Mouse (Mus musculus) CH12.LX (cell line): ENCODE data around the gene Tmem179b. TPM values are rescaled to one million over a fixed set of nuclear protein-coding genes. Genes with fewer than 3 reads are reported as not detected.

Experiments
- DNase-seq: peaks from one replicate; pipeline ENCODE4 v3.0.0-alpha.2; 2013; ENCODE audit errors: extremely low read depth
- H3K27ac ChIP-seq: 2 replicates; pipeline ENCODE4 v1.5.1; 2012; ENCODE audit warnings: low read depth, mild to moderate bottlenecking, control low read depth, moderate library complexity; ENCODE audit not compliant: insufficient read depth
- H3K27me3 ChIP-seq: replicated peaks from 2 replicates; pipeline ENCODE3; 2012; ENCODE audit warnings: inconsistent platforms
- H3K36me3 ChIP-seq, 2 experiments: replicated peaks in 1 of 2; 2 replicates each; pipeline versions ENCODE3 to v1.6.1; 2012; ENCODE audit warnings: inconsistent platforms in 1 of 2, low read length in 1 of 2, mild to moderate bottlenecking in 1 of 2, mixed read lengths in 1 of 2, moderate library complexity in 1 of 2; ENCODE audit not compliant: control insufficient read depth in 1 of 2, insufficient read depth in 1 of 2
- H3K4me1 ChIP-seq, 2 experiments: 2 replicates each; pipeline ENCODE4 v1.6.1; 2012; ENCODE audit warnings: inconsistent platforms in 1 of 2, moderate library complexity in 1 of 2; ENCODE audit not compliant: insufficient read depth in 2 of 2, control insufficient read depth in 1 of 2
- H3K4me2 ChIP-seq: 2 replicates; pipeline ENCODE4 v1.6.1; 2012; ENCODE audit warnings: low read depth, mild to moderate bottlenecking, control low read depth; ENCODE audit not compliant: poor library complexity, insufficient read depth, severe bottlenecking
- H3K4me3 ChIP-seq, 3 experiments: fragments of 150-350 bp in 1 of 3; sonication (generic) in 1 of 3; replicated peaks in 1 of 3; 2 replicates each; pipeline versions ENCODE3 to v1.5.1; 2011 to 2012; ENCODE audit warnings: low read depth in 2 of 3, low read length in 2 of 3, mild to moderate bottlenecking in 2 of 3, moderate library complexity in 2 of 3, control low read depth in 1 of 3, improper control_type of control experiment in 1 of 3, inconsistent platforms in 1 of 3, mixed read lengths in 1 of 3; ENCODE audit not compliant: poor library complexity in 1 of 3
- H3K79me2 ChIP-seq: replicated peaks from 2 replicates; pipeline ENCODE4 v1.6.1; 2012; ENCODE audit warnings: mild to moderate bottlenecking, moderate library complexity; ENCODE audit not compliant: control insufficient read depth, poor library complexity, insufficient read depth, severe bottlenecking; ENCODE audit errors: extremely low read depth
- H3K9ac ChIP-seq: 2 replicates; pipeline ENCODE4 v1.6.1; 2012; ENCODE audit warnings: low read depth, mild to moderate bottlenecking, control low read depth, moderate library complexity; ENCODE audit not compliant: insufficient read depth
- H3K9me3 ChIP-seq: replicated peaks from 2 replicates; pipeline ENCODE3; 2012; ENCODE audit warnings: low read length, inconsistent platforms, mixed read lengths
- BHLHE40 ChIP-seq: IDR thresholded peaks from 2 replicates; pipeline ENCODE4 v1.6.1; 2011; ENCODE audit warnings: mild to moderate bottlenecking, low read depth, low read length, improper control_type of control experiment
- CHD2 ChIP-seq: IDR thresholded peaks from 2 replicates; pipeline ENCODE4 v1.6.1; 2011; ENCODE audit warnings: low read length, improper control_type of control experiment
- CTCF ChIP-seq, 2 experiments: IDR thresholded peaks in 1 of 2; conservative IDR thresholded peaks in 1 of 2; 2 replicates each; pipeline ENCODE4 v1.5.1; 2011 to 2012; ENCODE audit warnings: low read depth in 2 of 2, low read length in 2 of 2, improper control_type of control experiment in 1 of 2, inconsistent platforms in 1 of 2, mild to moderate bottlenecking in 1 of 2, moderate library complexity in 1 of 2
- E2F4 ChIP-seq: IDR thresholded peaks from 2 replicates; pipeline ENCODE4 v1.6.1; 2011; ENCODE audit warnings: low read depth, low read length, improper control_type of control experiment; ENCODE audit not compliant: insufficient replicate concordance
- ELF1 ChIP-seq: IDR thresholded peaks from 2 replicates; pipeline ENCODE4 v1.6.1; 2014; ENCODE audit warnings: low read depth, mild to moderate bottlenecking, inconsistent platforms, low read length, improper control_type of control experiment
- EP300 ChIP-seq: IDR thresholded peaks from 2 replicates; pipeline ENCODE4 v1.6.1; 2011; ENCODE audit warnings: low read length, improper control_type of control experiment
- ETS1 ChIP-seq: conservative IDR thresholded peaks from 2 replicates; pipeline ENCODE4 v1.6.1; 2012; ENCODE audit warnings: low read depth, mild to moderate bottlenecking, inconsistent platforms, low read length, improper control_type of control experiment, moderate library complexity
- GABPA ChIP-seq: IDR thresholded peaks from 2 replicates; pipeline ENCODE4 v1.6.1; 2012; ENCODE audit warnings: low read depth, low read length, improper control_type of control experiment, inconsistent platforms; ENCODE audit not compliant: insufficient replicate concordance
- HCFC1 ChIP-seq: IDR thresholded peaks from 2 replicates; pipeline ENCODE4 v1.6.1; 2012; ENCODE audit warnings: low read depth, mild to moderate bottlenecking, inconsistent platforms, low read length, improper control_type of control experiment
- IRF4 ChIP-seq: IDR thresholded peaks from 2 replicates; pipeline ENCODE4 v1.6.1; 2014; ENCODE audit warnings: low read depth, mild to moderate bottlenecking, inconsistent platforms, low read length, improper control_type of control experiment
- JUN ChIP-seq: IDR thresholded peaks from 2 replicates; pipeline ENCODE4 v1.6.1; 2011; ENCODE audit warnings: low read depth, mild to moderate bottlenecking, low read length, improper control_type of control experiment, moderate library complexity; ENCODE audit not compliant: insufficient read depth
- JUND ChIP-seq: conservative IDR thresholded peaks from 2 replicates; pipeline ENCODE4 v1.6.1; 2011; ENCODE audit warnings: low read depth, low read length, improper control_type of control experiment
- MAX ChIP-seq: IDR thresholded peaks from 2 replicates; pipeline ENCODE4 v1.6.1; 2011; ENCODE audit warnings: low read length, improper control_type of control experiment
- MAZ ChIP-seq: IDR thresholded peaks from 2 replicates; pipeline ENCODE4 v1.6.1; 2012; ENCODE audit warnings: low read depth, mild to moderate bottlenecking, inconsistent platforms, low read length, improper control_type of control experiment, moderate library complexity
- MEF2A ChIP-seq: IDR thresholded peaks from 2 replicates; pipeline ENCODE4 v1.6.1; 2014; ENCODE audit warnings: low read depth, mild to moderate bottlenecking, inconsistent platforms, low read length, improper control_type of control experiment, borderline replicate concordance
- MXI1 ChIP-seq: IDR thresholded peaks from 2 replicates; pipeline ENCODE4 v1.6.1; 2011; ENCODE audit warnings: mild to moderate bottlenecking, low read depth, low read length, improper control_type of control experiment
- MYC ChIP-seq: IDR thresholded peaks from 2 replicates; pipeline ENCODE4 v1.6.1; 2011; ENCODE audit warnings: low read depth, mild to moderate bottlenecking, improper control_type of control experiment, low read length
- NELFE ChIP-seq: IDR thresholded peaks from 2 replicates; pipeline ENCODE4 v1.6.1; 2011; ENCODE audit warnings: low read depth, low read length, improper control_type of control experiment
- NRF1 ChIP-seq: IDR thresholded peaks from 2 replicates; pipeline ENCODE4 v1.6.1; 2014; ENCODE audit warnings: low read depth, mild to moderate bottlenecking, inconsistent platforms, low read length, improper control_type of control experiment, moderate library complexity
- PAX5 ChIP-seq: IDR thresholded peaks from 2 replicates; pipeline ENCODE4 v1.6.1; 2012; ENCODE audit warnings: low read length, inconsistent platforms, mixed read lengths
- POLR2A ChIP-seq: IDR thresholded peaks from 2 replicates; pipeline ENCODE4 v1.6.1; 2011; ENCODE audit warnings: low read depth, mild to moderate bottlenecking, improper control_type of control experiment, low read length
- RCOR1 ChIP-seq: conservative IDR thresholded peaks from 2 replicates; pipeline ENCODE4 v1.6.1; 2012; ENCODE audit warnings: low read depth, mild to moderate bottlenecking, inconsistent platforms, low read length, improper control_type of control experiment
- SIN3A ChIP-seq: IDR thresholded peaks from 2 replicates; pipeline ENCODE4 v1.6.1; 2012; ENCODE audit warnings: low read length, improper control_type of control experiment, inconsistent platforms
- SMC3 ChIP-seq: IDR thresholded peaks from 2 replicates; pipeline ENCODE4 v1.6.1; 2011; ENCODE audit warnings: low read depth, low read length, improper control_type of control experiment
- TBP ChIP-seq: conservative IDR thresholded peaks from 2 replicates; pipeline ENCODE4 v1.6.1; 2011; ENCODE audit warnings: low read depth, low read length, improper control_type of control experiment
- TCF12 ChIP-seq: IDR thresholded peaks from 2 replicates; pipeline ENCODE4 v1.6.1; 2014; ENCODE audit warnings: low read depth, mild to moderate bottlenecking, inconsistent platforms, low read length, improper control_type of control experiment
- UBTF ChIP-seq: IDR thresholded peaks from 2 replicates; pipeline ENCODE4 v1.6.1; 2012; ENCODE audit warnings: low read depth, mild to moderate bottlenecking, inconsistent platforms, low read length, improper control_type of control experiment, moderate library complexity
- USF1 ChIP-seq: IDR thresholded peaks from 2 replicates; pipeline ENCODE4 v1.6.1; 2014; ENCODE audit warnings: low read depth, mild to moderate bottlenecking, inconsistent platforms, low read length, improper control_type of control experiment
- ZKSCAN1 ChIP-seq: IDR thresholded peaks from 2 replicates; pipeline ENCODE4 v1.6.1; 2012; ENCODE audit warnings: low read depth, inconsistent platforms, low read length, improper control_type of control experiment, borderline replicate concordance
- ZMIZ1 ChIP-seq: IDR thresholded peaks from 2 replicates; pipeline ENCODE4 v1.6.1; 2012; ENCODE audit warnings: low read depth, mild to moderate bottlenecking, inconsistent platforms, low read length, improper control_type of control experiment
- ZNF384 ChIP-seq: IDR thresholded peaks from 2 replicates; pipeline ENCODE4 v1.6.1; 2012; ENCODE audit warnings: low read depth, low read length, improper control_type of control experiment, inconsistent platforms
- dilution Hi-C: fragments of 300-500 bp; cut with MboI; formaldehyde crosslinking; loops from 2 replicates; pipeline ENCODE4 v1.14.3; 2020; ENCODE audit warnings: low sequenced_read_pairs; ENCODE audit not compliant: extremely low pct_unique_long_range_greater_than_20kb, extremely low pct_ligation_motif_present
- in situ Hi-C: fragments of 300-500 bp; cut with MboI; formaldehyde crosslinking; loops from 3 replicates; pipeline ENCODE4 v1.14.3; 2019; ENCODE audit warnings: low sequenced_read_pairs, low pct_ligation_motif_present, low pct_unique_long_range_greater_than_20kb, mixed read lengths
- polyA plus RNA-seq: library from polyadenylated mRNA; unstranded; fragments of >175 nt; gene quantifications from 2 replicates; pipeline ENCODE4 v1.2.1, GENCODE M21; 2012; ENCODE audit warnings: low read depth; ENCODE audit not compliant: insufficient read length
- total RNA-seq, 2 experiments: library from RNA; depleted of rRNA; stranded (reverse); fragments of 300-350 nt in 1 of 2; fragments of >200 nt in 1 of 2; gene quantifications; 2 replicates each; pipeline ENCODE4 v1.2.3; 2012 to 2014

Tmem179b gene
- total and polyA plus RNA-seq, 3 experiments: 54.4 to 105 (median 72.0) TPM

DNA sequence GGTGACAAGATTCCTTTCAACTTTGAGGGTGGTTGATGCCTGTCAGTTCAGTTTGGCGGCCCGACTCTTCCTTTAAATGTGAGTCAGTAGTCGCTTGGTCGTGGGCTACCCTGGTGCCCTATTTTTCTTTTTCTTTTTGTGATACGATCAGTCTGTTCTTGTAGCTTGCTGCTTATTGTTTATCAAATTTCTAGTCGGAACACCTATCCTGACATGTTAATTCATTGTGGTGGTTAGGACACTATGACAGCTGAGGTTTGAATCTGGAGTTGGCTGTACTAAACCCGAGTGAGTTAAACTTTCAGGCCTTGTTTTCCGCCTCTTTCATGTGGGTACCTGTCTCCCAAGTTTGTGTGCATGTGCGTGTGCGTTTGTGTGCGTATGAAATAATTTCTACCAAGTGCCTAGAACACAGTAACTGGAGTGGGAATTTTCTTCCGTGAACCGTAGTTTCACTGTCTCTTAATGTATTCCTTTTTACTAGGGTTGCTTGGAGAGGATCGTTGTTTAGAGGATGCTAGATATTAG lies 16.7 kb downstream of the Tmem179b start:
- Histone ChIP-seq H3K36me3 (peaks cover 26 to 42% of the 10 kb centered on the region in 2 experiments), H3K27ac (no peak overlapping the region), H3K4me1 (peaks cover 0 to 38% of the 10 kb centered on the region in 2 experiments; a peak in 3 of 4 replicates), H3K9me3 (no peaks in the 10 kb centered on the region), H3K4me3 (peak overlapping the region; percentile 76 to 97 (median 96)), H3K79me2 (peaks cover 64% of the 10 kb centered on the region), H3K27me3 (no peaks in the 10 kb centered on the region), H3K9ac (peak overlapping the region; percentile 88), H3K4me2 (peak overlapping the region; percentile 83; the same call in 1 of the 2 replicates)
- in situ Hi-C loops (no loop called here), dilution Hi-C loops (no loop called here)
- TF ChIP-seq RCOR1: no peak
- 0 out of 2 replicates have a peak, but pooled peaks have one; percentile 13 for TF ChIP-seq MYC
- DNase-seq: no peak

DNA sequence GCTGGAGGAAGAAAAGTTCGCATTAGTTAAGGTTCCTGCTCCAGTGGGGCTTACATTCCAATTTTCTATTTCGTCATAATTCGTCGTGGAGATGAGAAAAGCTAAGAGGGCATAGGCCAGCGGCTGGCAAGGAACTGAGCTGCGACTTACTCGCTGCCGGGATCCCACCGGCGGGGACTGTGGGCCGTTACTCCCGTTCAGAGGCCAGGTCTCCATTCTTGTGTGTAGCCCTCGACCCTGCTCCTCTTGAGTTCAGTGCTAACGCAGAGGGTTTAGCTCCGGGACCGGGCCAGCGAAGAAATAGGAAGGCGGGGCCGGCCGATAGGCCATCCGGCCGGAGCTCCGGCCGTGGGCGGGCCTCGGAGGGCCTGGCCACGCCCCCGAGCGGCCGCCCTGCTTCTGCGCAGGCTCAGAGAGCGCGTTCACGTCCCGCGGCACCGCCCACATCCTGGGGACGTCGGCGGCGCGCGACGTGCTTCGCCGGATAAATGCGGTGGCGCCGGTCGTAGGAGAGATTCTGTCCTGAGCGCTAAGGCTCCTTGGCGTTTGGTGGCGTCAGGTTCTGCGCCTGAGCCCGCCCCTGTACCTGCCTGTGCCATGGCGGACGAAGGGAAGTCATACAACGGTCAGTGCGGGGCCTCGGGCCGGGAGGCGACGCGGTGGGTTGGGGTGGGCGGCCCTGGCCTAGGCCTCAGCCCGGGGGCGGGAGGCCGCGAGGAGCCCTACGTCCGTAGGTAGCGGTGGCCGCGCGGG lies 17.5 kb downstream of the Tmem179b start, which contains the start of gene Nxf1:
Gene Nxf1, plus strand, starts transcription at position 439 of the 753 bp plus-strand sequence.
- Histone ChIP-seq H3K4me3 (peak within 1 kb of the TSS; percentile 83 to 97 (median 96)), H3K27me3 (no peaks in the 10 kb centered on the region), H3K79me2 (peaks cover 57% of the 10 kb centered on the region), H3K9ac (peak within 1 kb of the TSS; percentile 88), H3K27ac (peak within 1 kb of the TSS; percentile 79), H3K9me3 (no peaks in the 10 kb centered on the region), H3K36me3 (peaks cover 27 to 39% of the 10 kb centered on the region in 2 experiments), H3K4me2 (peak within 1 kb of the TSS; percentile 97), H3K4me1 (peaks cover 0 to 31% of the 10 kb centered on the region in 2 experiments; a peak in 2 of 4 replicates)
- peak; percentile 92 for DNase-seq
- dilution Hi-C loops (no loop called here), in situ Hi-C loops (no loop called here)
- TF ChIP-seq PAX5 (no peak), TBP (peak; percentile 90), USF1 (no peak), JUN (no peak), HCFC1 (peak; percentile 72), ELF1 (peak; percentile 75), ETS1 (no peak), EP300 (no peak), MXI1 (peak; percentile 63), NRF1 (peak; percentile 96), CHD2 (no peak), ZNF384 (no peak), MEF2A (no peak; the same call in 1 of the 2 replicates), BHLHE40 (no peak), ZKSCAN1 (no peak), IRF4 (no peak), RCOR1 (no peak), NELFE (peak; percentile 99), SMC3 (no peak), UBTF (peak; percentile 60; the same call in 1 of the 2 replicates), ZMIZ1 (peak; percentile 99), TCF12 (peak; percentile 87), E2F4 (no peak), MAX (no peak), CTCF (conservative IDR thresholded peaks at IDR 0.05 in 1 of 2, IDR thresholded peaks at IDR 0.05 in 1 of 2; ENCODE audit: low read depth in 2 of 2, low read length in 2 of 2) (no peak), GABPA (no peak), MAZ (no peak), JUND (no peak), SIN3A (peak; percentile 79), POLR2A (peak; percentile 99)
